ENCODE assay signal across 8 mouse cellular contexts in genomic region chr7:7188191-7188942, GRCm38 (mm10). TPM values are rescaled to one million over a fixed set of nuclear protein-coding genes. Genes with fewer than 3 reads are reported as not detected.
A peak's percentile ranks its signal among the peaks of the same experiment; 100 is the strongest.
DNase-seq lines count a peak whose midpoint lies in the region; ATAC-seq lines count a peak whose summit lies in the region.

No protein-coding gene starts in this region.

- WGBS in hindbrain, embryonic 14.5 days = 12% methylated on average over 18 of the region's 18 CpGs

- no peaks in the 10 kb centered on the region for H3K27me3 ChIP-seq in hindbrain, embryonic 14.5 days (ENCODE audit: control insufficient read depth, insufficient read depth, low read length)

- peak overlapping the region; percentile 51 for H3K9ac ChIP-seq in hindbrain, embryonic 14.5 days

- no peaks in the 10 kb centered on the region for H3K9me3 ChIP-seq in hindbrain, embryonic 14.5 days (ENCODE audit: control insufficient read depth, low read length)

- DNase-seq in Muller cell, postnatal 12 days (ENCODE audit: inconsistent ontology term) = peak; percentile 56
- DNase-seq in cerebellum, adult 9-11 months = peak; percentile 75
- DNase-seq in frontal cortex, adult 2 months (ENCODE audit: extremely low spot score in 1 of 2, low spot score in 1 of 2) = peak; percentile 65 to 86
- DNase-seq in hindbrain, embryonic 14.5 days (ENCODE audit: low spot score) = peak; percentile 73
- DNase-seq in layer of hippocampus, postnatal 36 days = peak; percentile 72 to 75
- DNase-seq in lung, postnatal 25 days (ENCODE audit: low spot score) = peak; percentile 54
- DNase-seq in retina, adult 2 months (ENCODE audit: low read depth, low spot score) = peak; percentile 49
- DNase-seq in thymus, postnatal 25 days = peak; percentile 76

- H3K36me3 ChIP-seq in hindbrain, embryonic 14.5 days (replicated peaks; ENCODE audit: control insufficient read depth, insufficient read depth) = peaks cover 3% of the 10 kb centered on the region; the same call in 1 of the 2 replicates

- H3K4me1 ChIP-seq in hindbrain, embryonic 14.5 days (replicated peaks; ENCODE audit: control insufficient read depth, insufficient read depth, low read length) = no peaks in the 10 kb centered on the region

- H3K27ac ChIP-seq in hindbrain, embryonic 14.5 days = no peak overlapping the region

- H3K4me3 ChIP-seq in hindbrain, embryonic 14.5 days (replicated peaks; ENCODE audit: low read length) = peak overlapping the region; percentile 53

- peak; percentile 97 for ATAC-seq in hindbrain, embryonic 14.5 days (ENCODE audit: low FRiP score)

- H3K4me2 ChIP-seq in hindbrain, embryonic 14.5 days (replicated peaks) = peak overlapping the region; percentile 42

RNA-seq across cellular contexts. Expression of gene Zfp418, which starts 17.2 kb away (rescaled TPM):
- 2.2 and 2.6 TPM in 2 replicates for polyA plus RNA-seq in frontal cortex, adult 2 months (2012; rRNA removed)
- polyA plus RNA-seq in hindbrain, embryonic 14.5 days (2014; fragmentation: Nextera tagmentation; extraction: Ambion mirVana) = 3.6 and 3.7 TPM in 2 replicates
- total RNA-seq in layer of hippocampus, postnatal 36 days (2021) = 1 to 10 TPM; 6.3 to 7.9 TPM

RNA-seq across cellular contexts. Expression of gene Zfp772, which starts 21.4 kb away (rescaled TPM):
- polyA plus RNA-seq in frontal cortex, adult 2 months (2012; rRNA removed) = 15.8 and 18.1 TPM in 2 replicates
- polyA plus RNA-seq in hindbrain, embryonic 14.5 days (2014; fragmentation: Nextera tagmentation; extraction: Ambion mirVana) = 9.1 and 9.8 TPM in 2 replicates
- 1 to 10 TPM; 8.5 to 9.0 TPM for total RNA-seq in layer of hippocampus, postnatal 36 days (2021)

RNA-seq across cellular contexts. Expression of gene Zfp773, which starts 51.8 kb away (rescaled TPM):
- polyA plus RNA-seq in frontal cortex, adult 2 months (2012; rRNA removed) = 1.5 and 1.7 TPM in 2 replicates
- 11.9 and 14.2 TPM in 2 replicates for polyA plus RNA-seq in hindbrain, embryonic 14.5 days (2014; fragmentation: Nextera tagmentation; extraction: Ambion mirVana)
- 1 to 10 TPM; 2.9 to 3.8 TPM for total RNA-seq in layer of hippocampus, postnatal 36 days (2021)

RNA-seq across cellular contexts. Expression of gene Vmn2r29, which starts 58.8 kb away (rescaled TPM):
- polyA plus RNA-seq in frontal cortex, adult 2 months (2012; rRNA removed) = 3.8 and 4.3 TPM in 2 replicates
- 2.5 and 3.5 TPM in 2 replicates for polyA plus RNA-seq in hindbrain, embryonic 14.5 days (2014; fragmentation: Nextera tagmentation; extraction: Ambion mirVana)
- total RNA-seq in layer of hippocampus, postnatal 36 days (2021) = 1 to 10 TPM; 2.2 to 2.7 TPM
